Mouse (Mus musculus) cerebellum, adult 2 months (tissue): ENCODE data around the gene Olfr71. TPM values are rescaled to one million over a fixed set of nuclear protein-coding genes. Genes with fewer than 3 reads are reported as not detected.

Experiments used
- DNase-seq, 2 experiments: peaks; one replicate each; pipeline ENCODE4 v3.0.0; 2021
- H3K27ac ChIP-seq: fragments of 200-500 bp; 2 replicates; pipeline ENCODE4 v1.5.1; 2012; ENCODE audit warnings: low read length, control low read depth, inconsistent platforms; ENCODE audit not compliant: insufficient read depth
- H3K27me3 ChIP-seq: fragments of 200-500 bp; 2 replicates; pipeline ENCODE4 v1.6.1; 2012; ENCODE audit warnings: inconsistent platforms, mild to moderate bottlenecking, low read length, moderate library complexity; ENCODE audit not compliant: control insufficient read depth, insufficient read depth
- H3K4me1 ChIP-seq: fragments of 200-500 bp; 2 replicates; pipeline ENCODE4 v1.6.1; 2011; ENCODE audit warnings: low read length; ENCODE audit not compliant: control insufficient read depth, insufficient read depth
- H3K4me3 ChIP-seq: fragments of 200-500 bp; replicated peaks from 2 replicates; pipeline ENCODE3; 2011; ENCODE audit warnings: mild to moderate bottlenecking, low read depth, low read length, control low read depth; ENCODE audit not compliant: insufficient read depth
- CTCF ChIP-seq: fragments of 200-500 bp; IDR thresholded peaks from 2 replicates; pipeline ENCODE4 v1.5.1; 2011; ENCODE audit warnings: low read depth, mild to moderate bottlenecking, control low read depth, low read length, moderate library complexity, borderline replicate concordance; ENCODE audit not compliant: insufficient read depth
- POLR2A ChIP-seq: fragments of 200-500 bp; IDR thresholded peaks from 2 replicates; pipeline ENCODE4 v1.6.1; 2011; ENCODE audit warnings: low read length, control low read depth, borderline replicate concordance; ENCODE audit not compliant: insufficient read depth
- WGBS: fragments of 180-500 bp; shearing (Covaris S2); methylation state at CpG from one replicate; pipeline ENCODE4 v1.1.7; 2018; 5-methylcytosine and 5-hydroxymethylcytosine counted together
- polyA plus RNA-seq: library from polyadenylated mRNA; depleted of rRNA; stranded (reverse); fragments of >200 nt; gene quantifications from 2 replicates; pipeline ENCODE4 v1.2.3, GENCODE M21; 2012

The Olfr71 gene
- polyA plus RNA-seq, 1 experiment: not detected

GRCm38 (mm10) chr4:43732171-43732570 lies 22.1 kb upstream of the Olfr71 start:
- TF ChIP-seq POLR2A: no peak
- no peak for TF ChIP-seq CTCF
- 5% methylated on average over 1 of the region's 1 CpGs for WGBS

GRCm38 (mm10) chr4:43730750-43731297 lies 20.8 kb upstream of the Olfr71 start:
- 74% methylated on average over 21 of the region's 21 CpGs for WGBS
- no peak overlapping the region for H3K27ac ChIP-seq

More at GRCm38 (mm10) chr4:43732171-43732570, 22.1 kb upstream of the Olfr71 start:
- H3K4me1 ChIP-seq: no peaks in the 10 kb centered on the region
- no peak overlapping the region for H3K4me3 ChIP-seq
- no peaks in the 10 kb centered on the region for H3K27me3 ChIP-seq
- no peak overlapping the region for H3K27ac ChIP-seq
- DNase-seq: no peak

GRCm38 (mm10) chr4:43729794-43730550 lies 19.9 kb upstream of the Olfr71 start, which contains the start of gene Spaar:
Gene Spaar (plus strand): TSS chr4:43730034.
- H3K4me1 ChIP-seq: no peaks in the 10 kb centered on the region
- no peak for DNase-seq
- H3K4me3 ChIP-seq: no peak within 1 kb of the TSS
- H3K27me3 ChIP-seq: no peaks in the 10 kb centered on the region
- 76% methylated on average over 14 of the region's 14 CpGs for WGBS
- H3K27ac ChIP-seq: no peak within 1 kb of the TSS; the same call in 1 of the 2 replicates
- TF ChIP-seq POLR2A: no peak
- no peak for TF ChIP-seq CTCF

More at GRCm38 (mm10) chr4:43730750-43731297, 20.8 kb upstream of the Olfr71 start:
- DNase-seq: no peak
- H3K4me3 ChIP-seq: no peak overlapping the region
- H3K4me1 ChIP-seq: no peaks in the 10 kb centered on the region
- no peak for TF ChIP-seq CTCF
- TF ChIP-seq POLR2A: no peak
- no peaks in the 10 kb centered on the region for H3K27me3 ChIP-seq

- Histone ChIP-seq H3K4me1 (no peaks in the 10 kb centered on the region), H3K27ac (no peak overlapping the region; the same call in 1 of the 2 replicates), H3K27me3 (no peaks in the 10 kb centered on the region), H3K4me3 (no peak overlapping the region)
- 78% methylated on average over 3 of the region's 3 CpGs for WGBS
- no peak for DNase-seq
- TF ChIP-seq POLR2A: no peak
- no peak for TF ChIP-seq CTCF
Observed at GRCm38 (mm10) chr4:43729126-43729525, 19.1 kb upstream of the Olfr71 start.

- H3K4me1 ChIP-seq: no peaks in the 10 kb centered on the region
- no peak overlapping the region for H3K4me3 ChIP-seq
- no peak overlapping the region for H3K27ac ChIP-seq
- no peaks in the 10 kb centered on the region for H3K27me3 ChIP-seq
- no peak for DNase-seq
- 57% methylated on average over 5 of the region's 5 CpGs for WGBS
- TF ChIP-seq CTCF (no peak), POLR2A (no peak)
Observed at GRCm38 (mm10) chr4:43728576-43728954, 18.5 kb upstream of the Olfr71 start.

- Histone ChIP-seq H3K27me3 (no peaks in the 10 kb centered on the region), H3K4me3 (no peak overlapping the region), H3K27ac (no peak overlapping the region), H3K4me1 (no peaks in the 10 kb centered on the region)
- 71% methylated on average over 7 of the region's 7 CpGs for WGBS
- no peak for DNase-seq
- TF ChIP-seq CTCF: no peak
- no peak for TF ChIP-seq POLR2A
Observed at GRCm38 (mm10) chr4:43727718-43728575, 17.9 kb upstream of the Olfr71 start.

- WGBS: 32% methylated on average over 3 of the region's 3 CpGs
- TF ChIP-seq CTCF: no peak
- no peak for TF ChIP-seq POLR2A
- no peak within 1 kb of the TSS for H3K4me3 ChIP-seq
- no peaks in the 10 kb centered on the region for H3K4me1 ChIP-seq
- H3K27me3 ChIP-seq: no peaks in the 10 kb centered on the region
- DNase-seq: no peak
- no peak within 1 kb of the TSS for H3K27ac ChIP-seq
Observed at GRCm38 (mm10) chr4:43726995-43727394, 16.9 kb upstream of the Olfr71 start, which contains the start of gene Hrct1. Gene Hrct1 (plus strand): TSS chr4:43727188.
